Mouse (Mus musculus): Measurements from ENCODE around the gene Osmr.

Osmr gene

GRCm38 (mm10) chr15:6874601-6875019, at the start of gene Osmr:
TSS of gene Osmr (minus strand) at chr15:6874969.
- DNase-seq (ENCODE audit: low read depth) = no peak

GRCm38 (mm10) chr15:6919406-6919805, 44.6 kb upstream of the Osmr start:
- DNase-seq (ENCODE audit: low read depth) = no peak

GRCm38 (mm10) chr15:6914163-6914562, 39.4 kb upstream of the Osmr start:
- DNase-seq (ENCODE audit: low read depth) = peak; percentile 31

GRCm38 (mm10) chr15:6909669-6910068, 34.9 kb upstream of the Osmr start:
- DNase-seq (ENCODE audit: low read depth) = peak; percentile 66

GRCm38 (mm10) chr15:6909084-6909483, 34.3 kb upstream of the Osmr start:
- no peak for DNase-seq (ENCODE audit: low read depth)

GRCm38 (mm10) chr15:6908601-6909000, 33.8 kb upstream of the Osmr start:
- no peak for DNase-seq (ENCODE audit: low read depth)

GRCm38 (mm10) chr15:6906260-6907047, 31.7 kb upstream of the Osmr start:
- no peak for DNase-seq (ENCODE audit: low read depth)

GRCm38 (mm10) chr15:6905726-6906125, 31.0 kb upstream of the Osmr start:
- DNase-seq (ENCODE audit: low read depth) = no peak

- no peak for DNase-seq (ENCODE audit: low read depth)
These were observed 28.7 kb upstream of the Osmr start for GRCm38 (mm10) chr15:6903286-6903975.

- no peak for DNase-seq (ENCODE audit: low read depth)
These were observed 27.3 kb upstream of the Osmr start for GRCm38 (mm10) chr15:6901982-6902639.

GRCm38 (mm10) chr15:6901236-6901635, 26.5 kb upstream of the Osmr start:
- DNase-seq (ENCODE audit: low read depth) = no peak

- no peak for DNase-seq (ENCODE audit: low read depth)
These were observed 9.5 kb upstream of the Osmr start for GRCm38 (mm10) chr15:6884260-6884659.

GRCm38 (mm10) chr15:6883816-6884215, 9.0 kb upstream of the Osmr start:
- DNase-seq (ENCODE audit: low read depth) = no peak

- no peak for DNase-seq (ENCODE audit: low read depth)
These were observed 8.3 kb upstream of the Osmr start for GRCm38 (mm10) chr15:6883091-6883490.

- DNase-seq (ENCODE audit: low read depth) = no peak
These were observed 7.4 kb upstream of the Osmr start for GRCm38 (mm10) chr15:6882180-6882579.

GRCm38 (mm10) chr15:6881211-6881610, 6.4 kb upstream of the Osmr start:
- no peak for DNase-seq (ENCODE audit: low read depth)

GRCm38 (mm10) chr15:6873807-6874600, 765 bp downstream of the Osmr start:
- DNase-seq (ENCODE audit: low read depth) = peak; percentile 75

GRCm38 (mm10) chr15:6873154-6873806, 1.5 kb downstream of the Osmr start:
- no peak for DNase-seq (ENCODE audit: low read depth)

- DNase-seq (ENCODE audit: low read depth) = no peak
These were observed 3.0 kb downstream of the Osmr start for GRCm38 (mm10) chr15:6871621-6872359.

- DNase-seq (ENCODE audit: low read depth) = no peak
These were observed 7.9 kb downstream of the Osmr start for GRCm38 (mm10) chr15:6866888-6867287.

- no peak for DNase-seq (ENCODE audit: low read depth)
These were observed 12.6 kb downstream of the Osmr start for GRCm38 (mm10) chr15:6862125-6862524.
